Mouse (Mus musculus) adrenal gland, postnatal 36 days (tissue): Measurements from ENCODE around the gene Noxo1. TPM values are rescaled to one million over a fixed set of nuclear protein-coding genes. Genes with fewer than 3 reads are reported as not detected.
A peak's percentile ranks its signal among the peaks of the same experiment; 100 is the strongest.

Source experiments
- DNase-seq, 2 experiments: peaks; one replicate each; pipeline ENCODE4 v3.0.0; 2021; ENCODE audit warnings: mixed read lengths in 1 of 2
- total RNA-seq, 2 experiments: library from RNA; stranded (reverse); gene quantifications; 2 replicates each; pipeline ENCODE4 v1.2.3; 2021

Gene Noxo1
- total RNA-seq, 2 experiments from 2014 or later, result 4.5 to 6.1 TPM

- no peak for DNase-seq
Measured at GRCm38 (mm10) chr17:24739926-24740325, 43.9 kb downstream of the Noxo1 start.

GRCm38 (mm10) chr17:24742307-24742706 is 46.3 kb downstream of the Noxo1 start:
- peak in 1 of 2 experiments; percentile 21 for DNase-seq

DNA sequence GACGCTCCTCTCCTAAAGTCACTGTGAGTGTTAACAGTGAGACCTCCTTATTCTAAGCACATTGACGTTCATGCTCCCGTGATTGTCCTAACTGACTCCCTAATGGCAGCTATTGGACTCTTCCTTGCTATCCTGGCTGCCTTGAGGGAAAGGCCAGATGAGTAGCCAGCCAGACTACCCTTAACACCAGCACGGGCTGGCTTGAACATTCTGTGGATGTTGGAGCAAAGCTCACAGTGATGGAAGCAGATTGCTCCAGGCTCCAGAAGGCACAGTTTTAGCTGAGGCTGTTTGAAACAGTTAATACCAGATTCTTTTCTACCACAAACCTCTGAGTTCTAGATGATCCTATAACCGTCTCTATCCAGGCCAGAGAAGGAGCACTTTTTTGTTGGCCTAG is 47.9 kb downstream of the Noxo1 start:
- DNase-seq, result no peak

DNA sequence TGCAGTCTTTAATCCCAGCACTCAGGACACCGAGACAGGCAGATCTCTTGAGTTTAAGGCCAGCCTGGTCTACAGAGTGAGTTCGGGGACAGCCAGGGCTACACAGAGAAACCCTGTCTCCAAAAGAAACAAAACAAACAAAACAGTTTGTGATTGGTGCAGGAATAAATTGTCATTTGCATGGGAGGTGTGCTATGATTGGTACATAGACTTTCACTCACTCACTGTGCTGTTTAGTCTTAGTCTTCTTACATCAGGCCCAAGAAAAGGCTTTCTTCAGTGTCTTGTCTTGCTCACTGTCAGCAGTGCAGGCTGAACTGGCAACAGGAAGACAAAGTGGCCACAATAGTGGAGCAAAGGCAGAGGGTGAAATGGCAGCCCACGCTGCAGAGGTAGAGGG is 48.3 kb downstream of the Noxo1 start:
- no peak for DNase-seq

DNA sequence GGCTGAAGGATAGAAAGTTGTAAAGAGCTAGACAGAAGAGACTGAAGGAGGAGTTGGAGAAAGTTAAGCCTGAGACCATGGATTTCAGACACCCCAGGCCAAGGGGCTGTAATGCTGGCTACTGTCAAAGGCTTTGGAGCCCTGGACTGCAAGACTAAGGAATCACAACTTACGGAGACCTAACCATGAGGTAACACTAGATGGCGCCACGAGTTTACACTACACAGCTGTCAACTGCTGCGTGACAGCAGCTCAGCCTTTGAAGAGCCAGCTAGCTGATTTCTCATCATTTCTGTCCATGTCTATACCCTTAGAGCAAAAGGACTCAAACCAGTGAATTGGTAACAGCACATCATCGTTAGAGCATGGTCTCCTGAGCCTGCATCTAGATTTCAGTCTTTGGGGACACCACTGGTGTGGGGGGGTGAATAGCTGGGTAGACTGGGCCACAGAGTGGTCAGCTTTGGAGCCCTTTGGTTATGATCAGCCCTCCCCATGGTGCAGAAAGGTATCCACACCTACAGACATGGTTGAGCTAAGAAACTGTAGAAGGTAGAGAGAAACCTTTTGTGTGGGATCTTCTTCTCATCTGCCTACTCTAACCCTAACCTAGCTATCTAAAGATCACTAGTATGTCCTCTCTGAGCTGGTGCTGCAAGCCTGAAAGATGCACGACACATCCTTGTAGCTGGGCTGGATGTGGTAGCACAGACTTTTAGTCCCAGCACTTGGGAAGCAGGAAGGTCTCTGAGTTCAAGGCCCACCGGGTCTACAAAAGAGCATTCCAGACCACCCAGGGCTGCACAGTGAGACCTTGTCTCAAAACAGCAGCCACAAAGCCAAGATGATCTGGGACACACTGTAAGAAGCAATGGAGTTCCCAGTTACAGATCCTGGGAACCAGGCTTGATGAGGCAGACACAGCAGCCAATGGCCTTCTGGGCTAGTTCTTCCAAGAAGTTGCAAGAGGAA is 49.8 kb downstream of the Noxo1 start:
- peak; percentile 85 to 86 for DNase-seq

GRCm38 (mm10) chr17:24746986-24747385 is 51.0 kb downstream of the Noxo1 start:
- DNase-seq, result no peak

Other genes starting within 250 kb of the Noxo1 start
- 10 to 100 TPM; 16.8 to 20.2 TPM for gene E4f1, start 225.9 kb upstream of the Noxo1 start, total RNA-seq
- gene Pgp, start 225.8 kb upstream of the Noxo1 start, total RNA-seq, result 10 to 100 TPM; 85.9 to 94.4 TPM
- gene Bricd5, start 222.3 kb upstream of the Noxo1 start, total RNA-seq, result under 1 TPM; 0.30 to 0.46 TPM
- gene Mlst8, start 217.2 kb upstream of the Noxo1 start, total RNA-seq, result 10 to 100 TPM; 22.8 to 24.3 TPM
- gene Caskin1, start 207.6 kb upstream of the Noxo1 start, total RNA-seq, result 10 to 100 TPM; 14.7 to 25.7 TPM
- 100 to 1,000 TPM in 1 of 2 experiments, 10 to 100 TPM in 1; 94.7 to 118 TPM for gene Traf7, start 168.3 kb upstream of the Noxo1 start, total RNA-seq
- 1 to 10 TPM in 1 of 2 experiments, under 1 TPM in 1; 0.70 to 1.3 TPM for gene Rab26, start 162.0 kb upstream of the Noxo1 start, total RNA-seq
- gene Pkd1, start 146.4 kb upstream of the Noxo1 start, total RNA-seq, result 10 to 100 TPM; 46.9 to 49.1 TPM
- 100 to 1,000 TPM in 1 of 2 experiments, 10 to 100 TPM in 1; 79.2 to 103 TPM for gene Tsc2, start 63.6 kb upstream of the Noxo1 start, total RNA-seq
- gene Nthl1, start 63.6 kb upstream of the Noxo1 start, total RNA-seq, result 1 to 10 TPM; 7.8 TPM
- 10 to 100 TPM; 48.0 to 88.5 TPM for gene Slc9a3r2, start 45.9 kb upstream of the Noxo1 start, total RNA-seq
- not detected for gene Npw, start 37.8 kb upstream of the Noxo1 start, total RNA-seq
- 10 to 100 TPM; 47.5 to 51.1 TPM for gene Zfp598, start 26.5 kb upstream of the Noxo1 start, total RNA-seq
- gene Syngr3, start 6.3 kb upstream of the Noxo1 start, total RNA-seq, result 1 to 10 TPM; 1.7 to 2.0 TPM
- 10 to 100 TPM; 34.5 to 42.0 TPM for gene Gfer, start 78 bp upstream of the Noxo1 start, total RNA-seq
- 10 to 100 TPM; 36.0 to 38.5 TPM for gene Tbl3, start 11.4 kb downstream of the Noxo1 start, total RNA-seq
- not detected for gene Rnf151, start 21.8 kb downstream of the Noxo1 start, total RNA-seq
- 100 to 1,000 TPM; 720 to 747 TPM for gene Rps2, start 21.9 kb downstream of the Noxo1 start, total RNA-seq
- gene Ndufb10, start 28.2 kb downstream of the Noxo1 start, total RNA-seq, result 100 to 1,000 TPM; 239 to 246 TPM
- under 1 TPM in 1 of 2 experiments, not detected in 1; 0.40 TPM for gene Rpl3l, start 31.6 kb downstream of the Noxo1 start, total RNA-seq
- 10 to 100 TPM; 84.2 to 86.1 TPM for gene Msrb1, start 40.4 kb downstream of the Noxo1 start, total RNA-seq
- 1 to 10 TPM; 1.8 to 2.2 TPM for gene Hs3st6, start 56.8 kb downstream of the Noxo1 start, total RNA-seq
- 1 to 10 TPM; 1.0 to 1.1 TPM for gene Meiob, start 108.1 kb downstream of the Noxo1 start, total RNA-seq
- gene Hagh, start 143.9 kb downstream of the Noxo1 start, total RNA-seq, result 100 to 1,000 TPM in 1 of 2 experiments, 10 to 100 TPM in 1; 97.1 to 102 TPM
- 10 to 100 TPM; 22.7 to 39.8 TPM for gene Fahd1, start 154.1 kb downstream of the Noxo1 start, total RNA-seq
- 1 to 10 TPM; 4.1 to 4.3 TPM for gene Igfals, start 169.8 kb downstream of the Noxo1 start, total RNA-seq
- gene Nubp2, start 190.1 kb downstream of the Noxo1 start, total RNA-seq, result 10 to 100 TPM; 47.7 to 57.9 TPM
- gene Spsb3, start 190.4 kb downstream of the Noxo1 start, total RNA-seq, result 10 to 100 TPM; 31.2 to 34.7 TPM
- 10 to 100 TPM; 41.0 to 42.3 TPM for gene Eme2, start 198.9 kb downstream of the Noxo1 start, total RNA-seq
- gene Mrps34, start 198.9 kb downstream of the Noxo1 start, total RNA-seq, result 100 to 1,000 TPM; 109 to 177 TPM
- gene Nme3, start 200.3 kb downstream of the Noxo1 start, total RNA-seq, result 100 to 1,000 TPM in 1 of 2 experiments, 10 to 100 TPM in 1; 51.3 to 113 TPM
- gene Mapk8ip3, start 240.7 kb downstream of the Noxo1 start, total RNA-seq, result 100 to 1,000 TPM in 1 of 2 experiments, 10 to 100 TPM in 1; 82.1 to 126 TPM